Mouse (Mus musculus) forebrain, embryonic 16.5 days (tissue): ENCODE measurements at regions not wholly inside any gene's neighbourhood (a gene's known extent, or its start where the extent isn't known, plus 50 kb on each side); places are given as distances from the start of the nearest gene placed in this dataset.
A peak's percentile ranks its signal among the peaks of the same experiment; 100 is the strongest.

Experiments
- ATAC-seq: fragments of 200-750 bp; cut with Nextera tagmentation; 2 replicates; pipeline ENCODE4 v1.8.0; 2017; ENCODE audit warnings: mild to moderate bottlenecking, moderate library complexity
- H3K27ac ChIP-seq: fragments of 300-500 bp; sonication (generic); 2 replicates; pipeline ENCODE4 v1.5.1; 2014; ENCODE audit warnings: low read length, control low read depth
- H3K27me3 ChIP-seq: fragments of 300-500 bp; sonication (generic); replicated peaks from 2 replicates; pipeline ENCODE4 v1.6.1; 2014; ENCODE audit warnings: low read length; ENCODE audit not compliant: control insufficient read depth, insufficient read depth
- H3K36me3 ChIP-seq: fragments of 300-500 bp; sonication (generic); 2 replicates; pipeline ENCODE4 v1.6.1; 2014; ENCODE audit not compliant: control insufficient read depth, insufficient read depth
- H3K4me1 ChIP-seq: fragments of 300-500 bp; sonication (generic); replicated peaks from 2 replicates; pipeline ENCODE4 v1.6.1; 2014; ENCODE audit warnings: low read length; ENCODE audit not compliant: control insufficient read depth, insufficient read depth
- H3K4me2 ChIP-seq: fragments of 300-500 bp; sonication (generic); 2 replicates; pipeline ENCODE4 v1.6.1; 2014; ENCODE audit warnings: mild to moderate bottlenecking, low read length, control low read depth
- H3K4me3 ChIP-seq: fragments of 300-500 bp; sonication (generic); replicated peaks from 2 replicates; pipeline ENCODE4 v1.5.1; 2014; ENCODE audit warnings: mild to moderate bottlenecking, low read length, control low read depth
- H3K9ac ChIP-seq: fragments of 300-500 bp; sonication (generic); replicated peaks from 2 replicates; pipeline ENCODE4 v1.6.1; 2014; ENCODE audit warnings: low read depth, low read length, control low read depth
- H3K9me3 ChIP-seq: fragments of 300-500 bp; sonication (generic); 2 replicates; pipeline ENCODE4 v1.6.1; 2016; ENCODE audit warnings: low read length; ENCODE audit not compliant: control insufficient read depth
- WGBS: fragments of 180-500 bp; shearing (Covaris S2); extraction: QIAGEN DNeasy Blood & Tissue Kit; methylation state at CpG from one replicate; pipeline ENCODE4 v1.1.7; 2014; 5-methylcytosine and 5-hydroxymethylcytosine counted together

GRCm38 (mm10) chr13:5540321-5540720, 321.0 kb upstream of the Klf6 start:
- H3K4me3 ChIP-seq = no peak overlapping the region
- no peak overlapping the region for H3K9ac ChIP-seq
- H3K4me2 ChIP-seq = no peak overlapping the region
- H3K27ac ChIP-seq = no peak overlapping the region
- peak; percentile 55 for ATAC-seq
- H3K4me1 ChIP-seq = no peaks in the 10 kb centered on the region
- H3K9me3 ChIP-seq = no peaks in the 10 kb centered on the region
- H3K36me3 ChIP-seq = no peaks in the 10 kb centered on the region
- no peaks in the 10 kb centered on the region for H3K27me3 ChIP-seq
- WGBS = 52% methylated on average over 1 of the region's 1 CpGs

- H3K36me3 ChIP-seq = no peaks in the 10 kb centered on the region
- H3K27me3 ChIP-seq = no peaks in the 10 kb centered on the region
- no peaks in the 10 kb centered on the region for H3K9me3 ChIP-seq
- H3K9ac ChIP-seq = no peak overlapping the region
- H3K4me3 ChIP-seq = no peak overlapping the region
- H3K27ac ChIP-seq = no peak overlapping the region
- no peak for ATAC-seq
- H3K4me1 ChIP-seq = 0 out of 2 replicates have a peak, but pooled peaks cover 6% of the 10 kb centered on the region
- no peak overlapping the region for H3K4me2 ChIP-seq
These were observed 315.8 kb upstream of the Klf6 start for GRCm38 (mm10) chr13:5545521-5545920.

- Histone ChIP-seq H3K4me1 (0 out of 2 replicates have a peak, but pooled peaks cover 6% of the 10 kb centered on the region), H3K9ac (no peak overlapping the region), H3K27ac (no peak overlapping the region), H3K4me2 (no peak overlapping the region), H3K4me3 (no peak overlapping the region), H3K27me3 (no peaks in the 10 kb centered on the region), H3K36me3 (no peaks in the 10 kb centered on the region), H3K9me3 (no peaks in the 10 kb centered on the region)
- ATAC-seq = no peak
- WGBS = 74% methylated on average over 2 of the region's 2 CpGs
These were observed 315.3 kb upstream of the Klf6 start for GRCm38 (mm10) chr13:5546011-5546410.

DNA sequence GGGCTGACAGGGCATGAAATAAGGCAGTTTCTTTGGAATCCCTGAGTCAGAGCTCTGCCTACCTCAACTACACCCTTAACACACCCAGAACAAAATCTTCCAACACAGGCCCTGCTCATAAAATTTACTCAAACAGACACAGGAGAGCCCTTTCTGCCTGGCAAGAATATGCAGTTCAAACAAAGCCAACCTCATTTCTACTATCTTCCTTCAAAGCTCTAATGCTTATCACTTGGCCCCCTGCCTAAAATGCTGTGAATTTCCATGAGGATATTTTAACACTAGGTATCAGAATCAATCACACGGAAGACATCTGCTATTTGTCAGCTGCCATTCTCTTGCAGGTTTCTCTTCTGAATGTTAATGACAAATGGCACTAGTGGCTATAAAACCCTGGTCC, 314.3 kb upstream of the Klf6 start:
- ATAC-seq = peak; percentile 52; the same call in 1 of the 2 replicates

DNA sequence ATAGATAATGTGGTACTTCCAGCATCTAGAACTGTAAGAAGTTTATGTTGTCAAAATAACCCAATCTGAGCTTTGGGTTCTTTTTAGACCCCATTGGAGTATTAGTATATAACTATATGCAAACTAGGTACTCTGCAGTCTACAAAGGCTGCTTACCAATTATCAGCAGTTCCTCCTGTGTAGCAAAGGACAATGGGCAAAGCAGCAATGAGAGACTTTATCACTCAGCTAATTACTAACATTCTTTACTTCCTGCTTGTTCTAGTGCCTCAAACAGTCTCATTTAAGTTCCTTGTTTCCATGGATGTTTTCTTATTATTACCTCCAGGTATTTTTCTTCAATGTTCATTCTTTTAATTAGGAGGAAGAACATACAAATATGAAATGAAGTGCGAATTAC, 312.5 kb upstream of the Klf6 start:
- no peak overlapping the region for H3K9ac ChIP-seq
- WGBS = 79% methylated on average over 1 of the region's 1 CpGs
- H3K4me2 ChIP-seq = no peak overlapping the region
- H3K4me3 ChIP-seq = no peak overlapping the region
- no peaks in the 10 kb centered on the region for H3K36me3 ChIP-seq
- no peaks in the 10 kb centered on the region for H3K27me3 ChIP-seq
- no peaks in the 10 kb centered on the region for H3K9me3 ChIP-seq
- H3K27ac ChIP-seq = no peak overlapping the region
- ATAC-seq = no peak
- 0 out of 2 replicates have a peak, but pooled peaks cover 6% of the 10 kb centered on the region for H3K4me1 ChIP-seq

More for the DNA sequence above, 314.3 kb upstream of the Klf6 start:
- Histone ChIP-seq H3K36me3 (no peaks in the 10 kb centered on the region), H3K27me3 (no peaks in the 10 kb centered on the region), H3K27ac (no peak overlapping the region), H3K4me2 (no peak overlapping the region), H3K9ac (no peak overlapping the region), H3K4me3 (no peak overlapping the region), H3K4me1 (0 out of 2 replicates have a peak, but pooled peaks cover 6% of the 10 kb centered on the region), H3K9me3 (no peaks in the 10 kb centered on the region)
- 60% methylated on average over 1 of the region's 1 CpGs for WGBS

DNA sequence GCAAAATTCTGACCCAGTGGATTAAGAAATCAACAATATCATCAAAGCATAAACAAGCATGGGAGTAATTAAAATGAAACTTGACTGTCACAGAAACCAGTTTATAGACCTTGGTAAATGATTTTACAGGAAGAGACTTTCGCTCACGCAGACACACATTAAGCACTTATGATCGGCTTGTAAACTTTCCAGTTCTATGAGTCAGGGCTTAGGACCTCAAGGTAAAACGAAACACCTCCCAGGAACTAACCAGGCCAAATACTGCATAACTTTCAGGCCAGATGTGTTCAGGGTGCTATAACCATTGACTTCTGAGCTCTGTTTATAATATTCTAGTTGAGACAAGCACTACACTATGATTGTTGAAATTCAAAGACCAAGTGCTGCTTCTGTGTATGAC, 312.1 kb upstream of the Klf6 start:
- WGBS = 89% methylated on average over 4 of the region's 4 CpGs
- Histone ChIP-seq H3K9ac (no peak overlapping the region), H3K9me3 (no peaks in the 10 kb centered on the region), H3K4me2 (no peak overlapping the region), H3K36me3 (no peaks in the 10 kb centered on the region), H3K4me3 (no peak overlapping the region), H3K4me1 (0 out of 2 replicates have a peak, but pooled peaks cover 6% of the 10 kb centered on the region), H3K27ac (no peak overlapping the region), H3K27me3 (no peaks in the 10 kb centered on the region)
- no peak for ATAC-seq

DNA sequence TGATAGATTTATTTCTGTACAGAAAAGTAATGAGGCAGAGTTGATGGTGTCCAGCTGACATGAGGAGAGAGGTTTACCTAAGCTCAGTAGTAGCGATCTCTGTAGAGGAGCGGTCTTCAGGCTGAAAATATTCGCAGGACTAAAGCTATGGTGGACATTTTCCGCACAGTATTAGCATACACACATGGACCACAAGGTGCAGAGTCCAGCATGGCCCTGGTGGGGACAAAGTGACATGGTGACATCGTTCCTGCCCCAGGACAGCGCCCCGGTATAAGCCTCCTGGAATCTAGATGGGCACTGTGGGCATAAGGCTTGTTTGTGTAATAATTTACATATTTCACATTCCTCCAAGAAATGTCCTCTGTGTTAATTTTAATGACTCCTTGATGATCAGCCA, 311.5 kb upstream of the Klf6 start:
- Histone ChIP-seq H3K27ac (no peak overlapping the region), H3K27me3 (no peaks in the 10 kb centered on the region), H3K4me2 (no peak overlapping the region), H3K9ac (no peak overlapping the region), H3K9me3 (no peaks in the 10 kb centered on the region), H3K36me3 (no peaks in the 10 kb centered on the region), H3K4me3 (no peak overlapping the region), H3K4me1 (0 out of 2 replicates have a peak, but pooled peaks cover 6% of the 10 kb centered on the region)
- ATAC-seq = no peak
- 98% methylated on average over 7 of the region's 7 CpGs for WGBS

GRCm38 (mm10) chr13:5550354-5550753, 310.9 kb upstream of the Klf6 start:
- Histone ChIP-seq H3K27ac (no peak overlapping the region), H3K4me1 (0 out of 2 replicates have a peak, but pooled peaks cover 6% of the 10 kb centered on the region), H3K4me3 (no peak overlapping the region), H3K36me3 (no peaks in the 10 kb centered on the region), H3K9me3 (no peaks in the 10 kb centered on the region), H3K9ac (no peak overlapping the region), H3K4me2 (no peak overlapping the region), H3K27me3 (no peaks in the 10 kb centered on the region)
- no peak for ATAC-seq
- 96% methylated on average over 3 of the region's 3 CpGs for WGBS

- Histone ChIP-seq H3K27me3 (no peaks in the 10 kb centered on the region), H3K4me2 (no peak overlapping the region), H3K9me3 (no peaks in the 10 kb centered on the region), H3K4me1 (0 out of 2 replicates have a peak, but pooled peaks cover 6% of the 10 kb centered on the region), H3K27ac (no peak overlapping the region), H3K9ac (no peak overlapping the region), H3K36me3 (no peaks in the 10 kb centered on the region), H3K4me3 (no peak overlapping the region)
- ATAC-seq = no peak
- 92% methylated on average over 4 of the region's 4 CpGs for WGBS
These were observed 310.2 kb upstream of the Klf6 start for GRCm38 (mm10) chr13:5551131-5551530.

GRCm38 (mm10) chr13:5553461-5553860, 307.8 kb upstream of the Klf6 start:
- Histone ChIP-seq H3K9ac (no peak overlapping the region), H3K9me3 (no peaks in the 10 kb centered on the region), H3K27ac (no peak overlapping the region), H3K4me3 (no peak overlapping the region), H3K27me3 (no peaks in the 10 kb centered on the region), H3K4me1 (no peaks in the 10 kb centered on the region), H3K36me3 (no peaks in the 10 kb centered on the region), H3K4me2 (no peak overlapping the region)
- no peak for ATAC-seq
